Mouse (Mus musculus) heart, embryonic 16.5 days (tissue): ENCODE data around the gene Tcte1. TPM values are rescaled to one million over a fixed set of nuclear protein-coding genes. Genes with fewer than 3 reads are reported as not detected.

Source experiments
- ATAC-seq: fragments of 200-750 bp; cut with Nextera tagmentation; replicated peaks from 2 replicates; pipeline ENCODE4 v1.8.0; 2017; ENCODE audit warnings: moderate number of reproducible peaks; ENCODE audit not compliant: insufficient read depth, low FRiP score; ENCODE audit errors: extremely low read depth
- H3K27ac ChIP-seq: fragments of 300-500 bp; sonication (generic); 2 replicates; pipeline ENCODE4 v1.5.1; 2014; ENCODE audit warnings: mild to moderate bottlenecking, low read length, control low read depth, moderate library complexity
- H3K27me3 ChIP-seq: fragments of 300-500 bp; sonication (generic); 2 replicates; pipeline ENCODE4 v1.6.1; 2014; ENCODE audit warnings: low read length, mixed read lengths; ENCODE audit not compliant: control insufficient read depth, insufficient read depth
- H3K36me3 ChIP-seq: fragments of 300-500 bp; sonication (generic); 2 replicates; pipeline ENCODE4 v1.6.1; 2014; ENCODE audit not compliant: control insufficient read depth, insufficient read depth
- H3K4me1 ChIP-seq: fragments of 300-500 bp; sonication (generic); 2 replicates; pipeline ENCODE4 v1.6.1; 2014; ENCODE audit warnings: low read length, mixed read lengths; ENCODE audit not compliant: control insufficient read depth, insufficient read depth
- H3K4me2 ChIP-seq: fragments of 300-500 bp; sonication (generic); 2 replicates; pipeline ENCODE4 v1.6.1; 2014; ENCODE audit warnings: low read depth, mild to moderate bottlenecking, control low read depth, low read length
- H3K4me3 ChIP-seq: fragments of 300-500 bp; sonication (generic); 2 replicates; pipeline ENCODE4 v1.5.1; 2014; ENCODE audit warnings: mild to moderate bottlenecking, control low read depth, low read length
- H3K9ac ChIP-seq: fragments of 300-500 bp; sonication (generic); 2 replicates; pipeline ENCODE4 v1.6.1; 2014; ENCODE audit warnings: low read length, control low read depth
- H3K9me3 ChIP-seq: fragments of 300-500 bp; sonication (generic); replicated peaks from 2 replicates; pipeline ENCODE4 v1.6.1; 2016; ENCODE audit warnings: low read length; ENCODE audit not compliant: control insufficient read depth
- WGBS: fragments of 180-500 bp; shearing (Covaris S2); extraction: QIAGEN DNeasy Blood & Tissue Kit; methylation state at CpG from one replicate; pipeline ENCODE4 v1.1.7; 2014; 5-methylcytosine and 5-hydroxymethylcytosine counted together
- polyA plus RNA-seq: library from polyadenylated mRNA; unstranded; fragments of >200 nt; fragmentation: Nextera tagmentation; extraction: Ambion mirVana; gene quantifications from 2 replicates; pipeline ENCODE4 v1.2.1, GENCODE M21; 2015

Tcte1 gene
- polyA plus RNA-seq, 1 experiment from 2014 or later: 0.63 TPM

DNA sequence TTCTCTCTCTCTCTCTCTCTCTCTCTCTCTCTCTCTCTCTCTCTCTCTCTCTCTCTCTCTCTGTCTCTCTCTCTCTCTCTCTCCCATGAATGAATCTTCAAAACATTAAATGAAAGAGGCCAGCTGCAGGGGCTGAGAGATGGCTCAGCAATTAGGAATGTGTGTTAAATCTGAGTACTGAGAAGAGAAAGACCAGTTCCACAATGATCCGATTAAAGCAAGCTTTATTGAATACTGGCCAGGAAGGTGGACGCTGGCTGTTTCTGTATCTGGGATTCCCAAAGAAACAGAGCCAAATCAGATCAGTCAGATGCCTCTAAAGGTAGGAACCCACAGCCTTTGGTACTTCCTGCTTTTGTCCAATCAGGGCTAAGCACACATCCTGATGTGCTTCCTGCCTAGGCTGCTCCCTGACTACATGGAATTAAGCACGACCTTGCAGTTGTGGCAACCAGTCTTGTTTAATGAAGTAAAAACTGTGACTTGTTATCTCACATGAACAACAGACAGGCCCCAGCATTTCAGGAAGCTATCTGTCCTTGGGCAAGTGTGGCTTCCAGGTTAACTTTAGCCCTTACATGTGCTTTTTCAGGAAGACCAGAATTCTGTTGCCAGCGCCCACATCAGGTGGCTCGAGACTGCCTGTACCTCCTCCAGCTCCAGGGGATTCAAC, 19.8 kb upstream of the Tcte1 start:
- H3K36me3 ChIP-seq: no peaks in the 10 kb centered on the region
- no peaks in the 10 kb centered on the region for H3K27me3 ChIP-seq
- H3K4me1 ChIP-seq: peaks cover 14% of the 10 kb centered on the region
- 43% methylated on average over 5 of the region's 5 CpGs for WGBS
- ATAC-seq: no peak
- peak overlapping the region; percentile 41 for H3K27ac ChIP-seq
- no peak overlapping the region for H3K9ac ChIP-seq
- H3K9me3 ChIP-seq: no peaks in the 10 kb centered on the region
- H3K4me3 ChIP-seq: no peak overlapping the region
- no peak overlapping the region for H3K4me2 ChIP-seq

DNA sequence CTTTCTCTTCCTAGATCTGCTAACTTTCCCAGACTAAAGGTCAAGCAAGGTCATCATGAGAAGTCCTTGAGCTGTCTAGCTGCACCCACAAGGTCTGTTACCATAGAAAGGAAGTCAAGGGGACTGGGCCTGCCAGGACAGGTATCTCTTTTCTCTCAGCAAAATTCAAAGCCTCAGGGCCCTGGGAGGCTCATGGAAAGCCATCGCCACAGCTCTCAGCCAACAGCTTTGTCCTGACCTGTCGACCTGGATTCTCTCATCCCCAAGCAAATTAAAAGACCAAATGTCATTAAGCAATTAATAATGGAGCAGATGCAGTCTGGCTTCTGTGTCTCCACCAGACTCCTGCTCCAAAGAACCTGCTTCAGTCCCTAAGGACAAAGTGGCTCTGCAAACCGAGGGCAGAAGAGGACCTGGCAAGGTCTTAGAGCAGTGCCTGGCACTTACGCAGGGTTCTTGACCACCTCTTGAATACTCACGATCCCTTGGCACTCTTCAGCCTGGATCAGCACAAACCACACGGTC, 17.2 kb upstream of the Tcte1 start:
- Histone ChIP-seq H3K9ac (no peak overlapping the region), H3K4me3 (no peak overlapping the region), H3K36me3 (peaks cover 12% of the 10 kb centered on the region), H3K4me2 (peak overlapping the region; percentile 44; the same call in 1 of the 2 replicates), H3K9me3 (no peaks in the 10 kb centered on the region), H3K27ac (no peak overlapping the region; the same call in 1 of the 2 replicates), H3K4me1 (peaks cover 14% of the 10 kb centered on the region), H3K27me3 (no peaks in the 10 kb centered on the region)
- no peak for ATAC-seq
- WGBS: 57% methylated on average over 6 of the region's 6 CpGs

DNA sequence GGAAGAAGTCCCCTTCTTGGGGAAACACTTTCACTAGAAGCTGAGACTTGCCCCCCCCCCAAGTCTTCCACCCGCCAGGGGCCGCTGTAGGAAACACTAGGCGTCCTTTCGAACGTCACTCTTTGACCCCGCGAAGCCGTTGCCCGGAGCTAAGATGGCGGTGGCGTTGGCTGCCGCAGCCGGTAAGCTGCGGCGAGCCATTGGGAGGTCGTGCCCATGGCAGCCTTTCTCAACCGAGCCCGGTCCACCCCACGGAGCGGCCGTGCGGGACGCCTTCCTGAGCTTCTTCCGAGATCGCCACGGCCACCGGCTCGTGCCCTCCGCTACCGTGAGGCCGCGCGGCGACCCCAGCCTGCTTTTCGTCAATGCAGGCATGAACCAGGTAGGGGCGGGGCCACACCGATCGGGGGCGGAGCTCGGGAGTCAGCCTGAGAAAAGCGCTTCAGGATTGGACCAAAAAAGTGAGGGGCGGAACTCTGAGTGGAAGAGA, 16.5 kb upstream of the Tcte1 start, which contains the start of gene Aars2:
Gene Aars2 (plus strand): TSS at position 142 of the 490 bp plus-strand sequence.
- no peaks in the 10 kb centered on the region for H3K9me3 ChIP-seq
- H3K27ac ChIP-seq: peak within 1 kb of the TSS; percentile 88
- WGBS: under 1% methylated on average over 42 of the region's 42 CpGs
- peak within 1 kb of the TSS; percentile 74 for H3K4me3 ChIP-seq
- peak; percentile 88 for ATAC-seq
- peak within 1 kb of the TSS; percentile 71 for H3K4me2 ChIP-seq
- H3K4me1 ChIP-seq: peaks cover 14% of the 10 kb centered on the region
- H3K27me3 ChIP-seq: no peaks in the 10 kb centered on the region
- H3K9ac ChIP-seq: peak within 1 kb of the TSS; percentile 82
- peaks cover 12% of the 10 kb centered on the region for H3K36me3 ChIP-seq

DNA sequence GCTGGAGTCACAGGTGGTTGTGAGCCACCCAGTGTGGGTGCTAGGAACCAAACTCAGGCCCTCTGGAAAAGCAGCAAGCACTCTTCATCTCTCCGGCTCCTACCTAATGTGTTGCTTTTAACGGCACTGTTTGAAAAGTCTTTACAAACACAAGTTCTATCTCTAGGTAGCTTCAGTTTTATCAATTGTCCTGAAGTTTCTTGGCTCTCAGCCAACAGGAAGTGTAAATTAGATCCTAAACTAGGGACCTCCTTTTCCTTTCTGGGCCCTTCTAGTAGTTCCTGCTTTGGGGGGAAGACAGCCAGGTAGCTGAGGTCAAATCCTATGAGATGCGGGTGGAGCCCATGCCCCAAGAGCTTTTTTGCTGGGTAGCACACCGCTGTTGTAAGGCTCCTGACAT, 12.4 kb upstream of the Tcte1 start:
- Histone ChIP-seq H3K4me1 (peaks cover 12% of the 10 kb centered on the region), H3K9me3 (no peaks in the 10 kb centered on the region), H3K4me2 (no peak overlapping the region), H3K27me3 (no peaks in the 10 kb centered on the region), H3K36me3 (peaks cover 12% of the 10 kb centered on the region), H3K4me3 (no peak overlapping the region), H3K9ac (no peak overlapping the region), H3K27ac (no peak overlapping the region)
- ATAC-seq: no peak
- WGBS: 85% methylated on average over 4 of the region's 4 CpGs

DNA sequence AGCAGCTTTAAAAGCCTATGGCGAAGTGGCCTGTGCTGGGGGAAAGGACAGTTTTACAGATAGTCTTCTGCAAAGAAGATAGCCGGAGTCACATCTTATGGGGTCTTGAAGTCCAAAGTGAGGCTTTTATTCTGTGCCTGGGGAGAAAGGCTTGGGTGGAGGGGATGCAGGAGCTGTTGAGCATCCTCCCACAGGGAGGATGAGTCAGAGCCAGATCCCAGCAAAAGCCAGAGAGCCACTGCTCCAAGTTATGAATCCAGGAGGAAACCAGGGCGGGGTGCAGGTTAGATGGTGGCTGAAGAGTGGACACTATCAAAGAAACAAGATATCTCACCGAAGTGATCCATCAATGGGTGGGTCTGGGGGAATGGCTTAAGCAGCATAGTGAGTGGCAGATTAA, 11.5 kb upstream of the Tcte1 start:
- H3K4me1 ChIP-seq: peaks cover 10% of the 10 kb centered on the region
- no peaks in the 10 kb centered on the region for H3K9me3 ChIP-seq
- H3K9ac ChIP-seq: no peak overlapping the region
- 88% methylated on average over 4 of the region's 4 CpGs for WGBS
- no peak overlapping the region for H3K4me3 ChIP-seq
- H3K4me2 ChIP-seq: no peak overlapping the region
- peaks cover 12% of the 10 kb centered on the region for H3K36me3 ChIP-seq
- no peaks in the 10 kb centered on the region for H3K27me3 ChIP-seq
- H3K27ac ChIP-seq: no peak overlapping the region
- no peak for ATAC-seq

DNA sequence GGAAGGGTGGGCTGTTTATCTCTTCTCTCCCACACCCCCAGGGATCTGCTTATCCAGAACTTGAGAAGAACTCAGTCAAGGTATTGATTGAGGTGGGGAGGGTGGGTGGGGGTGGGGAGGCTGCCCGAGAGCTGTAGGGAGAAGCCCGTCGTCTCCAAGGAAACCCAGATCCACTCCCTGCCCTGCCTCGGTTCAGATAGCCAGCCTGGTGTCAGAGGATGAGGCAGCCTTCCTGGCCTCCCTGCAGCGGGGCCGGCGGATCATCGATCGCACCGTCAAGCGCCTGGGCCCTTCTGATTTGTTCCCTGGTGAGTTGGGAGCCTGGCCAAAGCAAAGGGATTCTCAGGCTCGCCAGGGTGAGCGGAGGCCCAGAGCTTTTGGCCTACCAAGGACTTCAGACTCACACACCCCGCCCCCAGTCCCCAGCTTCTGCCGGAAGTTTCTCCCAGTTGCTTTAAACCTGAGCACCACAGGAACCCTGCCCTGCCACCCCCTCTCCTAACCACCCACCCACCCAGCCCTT, 8.0 kb upstream of the Tcte1 start:
- H3K9ac ChIP-seq: no peak overlapping the region
- no peak overlapping the region for H3K27ac ChIP-seq
- H3K4me1 ChIP-seq: 0 out of 2 replicates have a peak, but pooled peaks cover 2% of the 10 kb centered on the region
- no peak overlapping the region for H3K4me2 ChIP-seq
- H3K27me3 ChIP-seq: no peaks in the 10 kb centered on the region
- H3K9me3 ChIP-seq: no peaks in the 10 kb centered on the region
- no peak for ATAC-seq
- 44% methylated on average over 15 of the region's 15 CpGs for WGBS
- no peaks in the 10 kb centered on the region for H3K36me3 ChIP-seq
- no peak overlapping the region for H3K4me3 ChIP-seq

DNA sequence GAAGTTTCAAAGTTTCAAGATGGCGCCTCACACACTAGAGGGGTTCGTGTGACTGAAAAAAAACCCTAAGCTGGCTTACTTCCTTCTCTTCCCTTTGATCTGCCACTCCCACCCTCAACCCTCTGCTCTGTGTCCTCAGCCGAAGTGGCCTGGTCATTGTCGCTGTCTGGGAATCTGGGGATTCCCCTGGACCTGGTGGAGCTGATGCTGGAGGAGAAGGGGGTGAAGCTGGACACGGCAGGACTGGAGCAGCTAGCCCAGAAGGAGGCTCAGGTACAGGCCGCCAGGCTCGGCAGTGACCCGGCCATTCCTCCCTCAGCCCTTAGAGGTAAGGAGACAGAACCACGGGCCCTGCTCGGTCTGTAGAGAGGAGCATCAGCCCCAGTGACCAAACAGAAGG, 7.4 kb upstream of the Tcte1 start:
- Histone ChIP-seq H3K9ac (no peak overlapping the region), H3K4me3 (no peak overlapping the region), H3K27me3 (no peaks in the 10 kb centered on the region), H3K36me3 (peaks cover 4% of the 10 kb centered on the region; the same call in 1 of the 2 replicates), H3K9me3 (no peaks in the 10 kb centered on the region), H3K4me1 (0 out of 2 replicates have a peak, but pooled peaks cover 2% of the 10 kb centered on the region), H3K27ac (no peak overlapping the region), H3K4me2 (no peak overlapping the region)
- 76% methylated on average over 10 of the region's 10 CpGs for WGBS
- ATAC-seq: no peak

DNA sequence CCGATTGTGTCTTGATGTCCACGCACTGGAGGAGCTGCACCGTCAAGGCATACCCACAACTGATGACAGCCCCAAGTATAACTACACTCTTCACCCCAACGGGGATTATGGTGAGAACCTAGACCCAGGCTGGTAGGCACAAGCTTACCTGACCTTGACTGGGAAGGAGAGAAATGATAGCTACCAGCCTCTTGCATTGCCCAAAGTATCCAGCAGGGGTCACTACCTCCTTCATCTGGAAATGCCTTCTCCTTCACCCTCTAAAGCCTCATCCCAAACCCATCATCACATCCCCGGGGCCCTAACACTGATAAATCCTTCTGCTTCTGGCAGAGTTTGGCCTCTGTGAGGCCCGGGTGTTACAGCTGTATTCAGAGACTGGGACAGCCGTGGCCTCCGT, 6.7 kb upstream of the Tcte1 start:
- H3K4me2 ChIP-seq: no peak overlapping the region
- no peak overlapping the region for H3K4me3 ChIP-seq
- no peaks in the 10 kb centered on the region for H3K27me3 ChIP-seq
- peaks cover 6% of the 10 kb centered on the region; the same call in 1 of the 2 replicates for H3K4me1 ChIP-seq
- peaks cover 4% of the 10 kb centered on the region; the same call in 1 of the 2 replicates for H3K36me3 ChIP-seq
- no peak overlapping the region for H3K27ac ChIP-seq
- H3K9me3 ChIP-seq: no peaks in the 10 kb centered on the region
- 0 out of 2 replicates have a peak, but pooled peaks have one; percentile 8 for ATAC-seq
- H3K9ac ChIP-seq: no peak overlapping the region
- WGBS: 30% methylated on average over 8 of the region's 8 CpGs

DNA sequence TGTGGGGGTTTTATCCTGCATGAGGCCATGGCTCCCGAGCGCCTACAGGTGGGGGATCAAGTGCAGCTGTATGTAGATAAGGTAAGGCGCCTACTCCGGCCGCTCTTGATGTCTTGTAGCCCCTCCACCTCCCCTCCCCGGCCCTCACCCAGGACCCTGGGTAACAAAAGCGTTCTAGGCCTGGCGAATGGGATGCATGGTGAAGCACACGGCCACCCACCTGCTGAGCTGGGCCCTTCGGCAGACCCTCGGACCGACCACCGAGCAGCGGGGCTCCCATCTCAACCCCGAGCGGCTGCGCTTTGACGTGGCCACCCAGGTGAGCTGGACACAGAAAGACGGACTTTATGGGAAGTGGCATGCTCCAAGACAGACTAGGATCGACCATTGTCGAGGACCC, 6.1 kb upstream of the Tcte1 start:
- H3K4me2 ChIP-seq: no peak overlapping the region
- 90% methylated on average over 21 of the region's 21 CpGs for WGBS
- ATAC-seq: no peak
- peaks cover 4% of the 10 kb centered on the region; the same call in 1 of the 2 replicates for H3K36me3 ChIP-seq
- no peak overlapping the region for H3K4me3 ChIP-seq
- no peak overlapping the region for H3K9ac ChIP-seq
- H3K4me1 ChIP-seq: peaks cover 7% of the 10 kb centered on the region; the same call in 1 of the 2 replicates
- no peaks in the 10 kb centered on the region for H3K27me3 ChIP-seq
- no peaks in the 10 kb centered on the region for H3K9me3 ChIP-seq
- no peak overlapping the region for H3K27ac ChIP-seq
